Mouse (Mus musculus) thymus, postnatal 36 days (tissue): ENCODE results near the gene Srsf2.
"Not testable (repeated sequence)": the region's sequence is repeated elsewhere in the genome, so short reads cannot be mapped to it uniquely, and the experiment has no call there.

Experiments used
- DNase-seq, 2 experiments: peaks; one replicate each; pipeline ENCODE4 v3.0.0; 2022; ENCODE audit warnings: mixed read lengths in 2 of 2

The Srsf2 gene

DNA sequence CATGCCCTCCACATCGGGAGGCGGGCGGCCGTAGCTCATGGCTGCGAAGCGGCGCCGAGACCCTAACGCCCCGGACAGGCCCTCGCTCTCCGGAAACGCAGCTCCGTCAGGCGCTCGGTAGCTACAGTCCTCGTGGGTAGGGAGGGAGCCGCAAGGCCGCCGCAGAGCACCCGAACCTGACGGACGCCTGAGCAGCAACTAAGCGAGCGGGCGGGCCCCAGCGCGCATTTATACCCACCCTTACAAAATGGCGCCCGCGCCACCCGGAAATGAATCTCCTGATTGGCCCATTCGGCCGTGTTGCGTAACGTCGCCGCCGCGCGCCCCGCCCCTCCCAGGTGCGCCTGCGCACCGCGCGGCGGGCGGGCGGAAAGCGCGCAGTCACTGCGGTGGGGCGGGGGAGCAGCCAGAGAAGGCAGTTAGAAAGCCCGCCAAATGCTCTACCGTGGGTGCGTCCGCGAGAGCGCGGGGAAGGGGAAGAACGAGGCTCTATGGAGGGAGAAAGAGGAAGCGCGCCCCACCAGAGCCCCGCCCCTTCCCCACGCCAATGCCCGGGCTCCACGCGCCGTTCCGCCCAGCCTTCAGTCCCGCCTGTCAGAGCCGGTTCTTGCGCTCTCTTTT, at the start of gene Srsf2:
Srsf2 (minus strand) TSS at position 204 of the 621 bp plus-strand sequence.
- DNase-seq, result peak; percentile 97

GRCm38 (mm10) chr11:116902588-116902987, 49.7 kb upstream of the Srsf2 start:
- DNase-seq, result not testable (repeated sequence)

DNA sequence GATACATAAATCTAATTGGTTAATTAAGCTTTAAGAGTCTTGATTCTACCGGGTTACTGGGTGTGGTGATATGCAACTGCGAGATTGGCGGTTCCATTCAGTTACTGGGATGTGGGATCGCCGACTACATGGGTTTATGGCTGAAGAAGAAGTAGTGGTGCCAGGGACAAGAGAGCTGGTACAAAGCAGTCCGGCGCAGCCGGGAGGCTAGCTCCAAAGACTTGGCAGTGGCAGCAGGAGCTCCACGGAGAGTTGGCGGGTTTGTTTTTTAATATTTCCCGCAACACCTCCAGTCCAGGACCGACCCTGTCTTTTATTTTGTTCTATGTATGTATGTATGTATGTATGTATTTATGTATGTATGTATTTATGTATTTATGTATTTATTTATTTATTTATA, 46.4 kb upstream of the Srsf2 start:
- no peak for DNase-seq

- no peak for DNase-seq
Measured at GRCm38 (mm10) chr11:116895402-116895801, 42.5 kb upstream of the Srsf2 start.

DNA sequence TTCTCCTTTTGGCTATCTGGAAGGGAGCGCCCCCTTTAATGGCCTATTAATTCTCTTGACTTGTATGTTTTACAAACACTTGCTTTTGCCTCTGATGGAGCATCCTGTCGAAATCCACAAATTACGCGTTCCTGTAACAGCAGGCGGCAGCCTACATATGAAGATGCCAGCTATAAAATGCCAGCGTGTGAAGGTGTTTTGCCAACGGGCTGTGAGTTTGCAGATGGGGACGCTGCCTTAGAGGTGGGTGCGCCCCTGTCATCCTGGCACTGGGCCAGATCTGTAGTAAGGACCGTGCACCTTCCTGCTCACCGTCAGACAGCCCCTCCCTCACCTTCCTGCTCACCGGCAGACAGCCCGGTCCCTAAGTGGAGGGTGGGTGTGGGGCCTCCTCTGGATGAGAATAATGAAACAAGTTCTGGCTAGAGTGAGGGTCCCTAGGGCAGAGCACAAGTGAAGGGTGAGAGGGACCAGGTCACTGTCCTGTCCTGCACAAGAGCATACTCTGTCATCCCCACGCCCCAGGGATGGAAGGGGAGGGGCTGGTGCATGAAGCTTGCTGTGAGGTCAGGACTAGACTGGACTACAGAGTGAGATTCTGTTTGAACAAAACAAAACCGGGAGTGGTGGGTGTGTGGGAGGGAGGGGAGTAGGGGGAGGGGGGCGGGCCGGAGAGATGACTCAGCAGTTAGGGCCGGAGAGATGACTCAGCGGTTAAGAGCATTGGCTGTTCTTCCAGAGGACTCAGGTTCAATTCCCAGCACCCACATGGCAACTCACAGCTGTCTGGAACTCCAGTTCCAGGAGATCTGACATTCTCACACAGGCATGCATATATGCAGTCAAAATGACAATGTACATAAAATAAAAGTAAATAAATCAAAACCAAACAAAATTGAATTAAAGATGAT, 40.9 kb upstream of the Srsf2 start:
- DNase-seq, result peak in 1 of 2 experiments; percentile 18

- peak; percentile 16 to 63 for DNase-seq
Measured at GRCm38 (mm10) chr11:116887136-116887535, 34.2 kb upstream of the Srsf2 start.

GRCm38 (mm10) chr11:116885275-116886151, 32.6 kb upstream of the Srsf2 start:
- peak; percentile 79 to 84 for DNase-seq

GRCm38 (mm10) chr11:116884061-116884460, 31.2 kb upstream of the Srsf2 start:
- DNase-seq, result peak; percentile 15 to 34

DNA sequence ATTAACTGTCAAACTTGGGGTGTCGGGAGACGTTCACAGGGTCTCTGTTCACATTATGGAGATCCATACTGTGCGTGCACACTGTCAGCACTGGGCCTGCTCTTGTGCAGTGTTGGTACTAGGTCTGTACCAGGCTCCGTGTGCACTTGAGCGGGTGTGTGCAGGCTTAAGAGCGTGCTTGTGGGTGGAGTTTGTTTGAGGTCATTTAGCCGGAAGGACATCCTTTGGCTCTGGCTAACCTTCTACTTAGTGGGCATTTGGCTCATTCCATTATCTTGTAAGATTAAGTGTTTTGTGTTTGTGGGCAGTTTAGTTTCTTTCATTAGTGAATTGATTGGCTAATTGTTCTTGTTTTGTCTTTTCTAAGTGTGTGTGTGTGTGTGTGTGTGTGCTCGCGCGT, 29.6 kb upstream of the Srsf2 start:
- DNase-seq, result no peak

DNA sequence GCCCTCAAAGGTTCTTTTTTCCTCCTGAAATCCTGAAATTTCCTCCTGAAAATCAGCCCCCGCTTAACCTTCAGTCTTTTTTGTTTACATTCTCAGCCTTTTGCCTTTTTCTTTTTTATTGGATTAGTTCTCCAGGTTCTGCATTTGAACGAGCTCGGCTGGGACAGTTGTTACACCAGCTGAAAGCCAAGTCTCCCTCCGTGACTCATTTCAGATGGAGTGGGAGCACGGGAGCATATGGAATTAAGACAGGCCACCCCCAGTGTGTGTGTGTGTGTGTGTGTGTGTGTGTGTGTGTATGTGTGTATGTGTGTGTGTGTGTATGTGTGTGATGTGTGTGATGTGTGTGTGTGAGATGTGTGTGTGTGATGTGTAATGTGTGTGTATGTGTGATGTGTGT, 28.5 kb upstream of the Srsf2 start:
- no peak for DNase-seq

- DNase-seq, result no peak
Measured at GRCm38 (mm10) chr11:116880839-116881238, 27.9 kb upstream of the Srsf2 start.

GRCm38 (mm10) chr11:116878454-116878853, 25.6 kb upstream of the Srsf2 start:
- DNase-seq, result no peak

DNA sequence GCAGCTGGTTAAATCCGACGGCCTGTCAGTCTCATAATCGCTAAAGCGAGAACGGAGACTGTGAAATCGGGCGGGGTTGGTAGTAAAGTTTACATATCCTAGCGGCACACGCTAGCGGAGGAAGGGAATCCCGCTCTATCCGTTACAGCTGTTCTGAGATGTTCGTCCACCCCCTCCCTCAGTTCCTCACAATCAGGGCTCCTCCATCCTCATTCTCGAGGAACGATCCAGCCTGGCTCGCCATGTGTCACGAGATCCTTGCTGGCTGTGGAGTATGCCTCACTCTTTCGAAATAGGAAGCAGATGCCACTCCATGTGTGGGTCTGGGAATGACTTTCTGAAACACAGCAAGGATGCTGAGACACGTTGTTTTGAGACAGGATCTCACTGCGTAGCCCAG, 21.1 kb upstream of the Srsf2 start:
- DNase-seq, result no peak

- DNase-seq, result no peak
Measured at GRCm38 (mm10) chr11:116871538-116871937, 18.6 kb upstream of the Srsf2 start.

- no peak for DNase-seq
Measured at GRCm38 (mm10) chr11:116869641-116870040, 16.7 kb upstream of the Srsf2 start.

DNA sequence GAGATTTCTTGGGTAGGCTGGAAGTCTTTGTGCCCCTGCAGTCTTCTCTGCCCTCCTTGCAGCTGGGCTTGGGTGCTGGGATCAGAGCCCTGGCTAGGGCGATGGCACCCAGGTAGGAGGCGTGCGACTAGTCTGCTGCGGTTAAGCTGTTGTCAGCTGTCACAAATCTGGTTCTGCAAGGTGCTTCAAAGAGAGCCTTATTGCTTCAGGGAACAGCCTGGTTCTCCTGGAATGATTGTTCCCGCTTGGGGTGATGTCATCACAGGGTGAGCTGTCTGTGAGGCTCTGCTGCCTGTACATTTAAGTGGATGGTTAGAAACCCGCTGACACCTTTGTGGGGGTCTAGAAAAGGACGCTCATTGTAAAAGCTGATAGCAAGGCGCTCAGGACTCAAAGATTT, 16.3 kb upstream of the Srsf2 start:
- no peak for DNase-seq

GRCm38 (mm10) chr11:116868129-116868528, 15.2 kb upstream of the Srsf2 start:
- DNase-seq, result no peak

DNA sequence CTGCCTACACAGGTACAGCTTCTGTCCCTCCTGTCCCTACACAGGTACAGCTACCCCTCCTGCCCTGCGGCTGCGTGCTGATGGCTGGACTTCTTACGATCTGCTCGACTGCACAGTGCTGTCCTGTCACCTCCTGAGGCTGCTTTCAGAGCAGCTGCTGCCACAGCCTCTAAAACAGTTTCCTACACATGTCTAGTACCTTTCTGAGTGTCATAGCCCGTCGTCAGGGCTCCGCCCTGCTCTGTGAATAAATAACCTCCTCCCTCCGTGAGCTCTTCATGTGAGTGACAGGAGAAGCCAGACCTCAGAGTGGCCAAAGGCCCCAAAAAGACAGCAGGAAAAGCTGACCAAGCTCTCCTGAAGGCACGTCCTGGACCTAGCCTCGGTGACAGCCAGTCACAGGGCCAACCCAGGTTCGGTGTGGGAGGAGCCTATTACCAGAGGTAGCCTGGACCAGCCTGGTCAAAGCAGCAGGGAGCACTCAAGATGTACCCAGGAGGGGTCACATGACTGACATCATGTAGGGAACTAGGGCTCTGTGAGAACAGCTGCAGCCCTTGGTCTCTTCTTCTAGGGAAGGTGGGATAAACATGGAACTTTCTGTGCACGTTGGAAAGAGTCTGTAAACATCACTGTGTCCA, 13.2 kb upstream of the Srsf2 start:
- DNase-seq, result no peak

DNA sequence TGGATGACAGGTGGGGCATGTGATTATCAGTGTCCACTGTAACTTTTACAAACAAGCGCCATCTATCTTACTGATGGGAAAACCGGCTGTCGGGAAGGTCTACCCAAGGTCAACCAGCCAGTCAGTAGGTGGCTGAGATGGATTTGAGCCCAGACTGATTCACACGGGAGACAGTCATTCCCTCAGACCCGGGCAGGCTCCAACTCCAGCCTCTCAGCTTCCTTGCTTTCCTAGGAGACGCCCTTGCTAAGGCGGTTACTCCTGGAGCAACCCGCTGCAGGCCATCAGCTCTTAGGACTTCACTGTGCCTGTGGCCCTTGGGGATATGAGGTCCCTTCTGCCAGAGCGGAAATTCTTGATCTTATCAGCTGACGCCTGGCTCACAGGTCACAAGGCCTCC, 11.6 kb upstream of the Srsf2 start:
- no peak for DNase-seq

DNA sequence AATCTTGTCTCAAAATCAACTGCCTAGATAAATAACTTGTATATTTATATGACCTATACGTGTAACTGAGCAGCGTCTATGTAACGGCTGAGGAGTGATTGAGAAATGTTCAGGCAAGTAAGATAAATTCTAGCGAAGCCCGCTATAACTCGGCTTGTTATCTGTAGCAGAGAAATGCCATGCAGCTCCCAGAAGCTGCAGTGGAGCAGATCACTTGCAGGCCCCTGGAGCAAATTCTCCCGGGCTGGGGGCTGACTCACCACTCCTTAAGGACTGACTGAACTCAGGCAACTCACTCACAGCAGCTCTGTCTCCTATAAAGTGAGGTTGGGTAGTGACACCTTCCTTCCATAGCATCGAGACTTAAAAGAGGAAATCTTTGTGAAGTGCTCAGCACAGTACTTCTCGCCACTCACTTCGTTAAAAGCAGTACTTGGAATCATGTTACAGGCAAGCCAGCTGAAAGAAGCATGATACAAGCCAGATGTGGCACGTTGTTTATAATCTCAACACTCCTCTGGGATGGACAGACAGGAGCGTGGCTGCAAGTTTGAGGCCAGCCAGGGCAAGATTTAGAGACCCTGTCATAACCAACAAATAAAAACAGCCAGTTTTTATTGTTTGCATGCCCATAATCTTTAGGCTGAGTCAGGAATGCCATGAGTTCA, 4.4 kb upstream of the Srsf2 start:
- DNase-seq, result no peak

GRCm38 (mm10) chr11:116854279-116854678, 1.4 kb upstream of the Srsf2 start:
- no peak for DNase-seq

GRCm38 (mm10) chr11:116853512-116853928, 626 bp upstream of the Srsf2 start:
- peak; percentile 97 for DNase-seq
